Mouse (Mus musculus) T-helper 2 cell (primary cell): ENCODE data around the gene Ctse.

ENCODE experiments used
- in situ Hi-C: fragments of 300-600 bp; cut with MboI, MseI; formaldehyde crosslinking; loops from one replicate; pipeline ENCODE4 v1.15.1; 2025; ENCODE audit warnings: high pct_unique_total_duplicates

Gene Ctse

GRCm38 (mm10) chr1:131652670-131653443 lies 14.8 kb downstream of the Ctse start:
- in situ Hi-C loops = no loop called here

- in situ Hi-C loops = loop anchor here (5.0 kb wide), 1 partner anchor 33 kb away; no protein-coding TSS in a partner anchor
Observed at GRCm38 (mm10) chr1:131655601-131656000, 17.5 kb downstream of the Ctse start.

GRCm38 (mm10) chr1:131657945-131658354 lies 19.8 kb downstream of the Ctse start:
- in situ Hi-C loops = loop anchor here (5.0 kb wide), 1 partner anchor 36 kb away; no protein-coding TSS in a partner anchor

DNA sequence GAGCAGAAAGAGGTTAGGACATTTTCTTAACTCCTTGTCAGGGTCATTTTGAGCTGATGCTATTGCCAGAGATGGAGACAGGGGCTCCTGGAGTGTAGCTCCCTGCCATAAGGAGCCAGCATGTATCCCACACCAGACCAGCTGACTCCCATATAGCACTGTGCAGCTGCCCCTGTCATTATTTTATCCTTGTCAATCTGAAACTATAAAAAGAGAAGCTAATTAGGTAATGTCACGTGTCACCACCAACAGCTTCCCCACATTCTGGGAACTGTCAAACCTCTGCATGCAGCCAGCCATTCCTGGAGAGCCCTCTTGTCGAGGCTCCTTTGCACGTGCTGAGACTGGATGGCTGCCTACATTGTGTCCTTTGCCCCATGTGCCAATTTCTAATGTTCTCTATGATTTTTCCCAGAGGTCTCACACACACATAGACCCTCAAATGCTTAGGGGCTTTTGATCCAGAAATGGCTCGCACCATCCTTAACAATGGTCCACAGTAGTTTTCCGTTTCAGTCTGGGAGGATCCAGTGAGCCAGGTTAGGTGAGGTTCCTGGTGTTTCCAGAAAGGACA lies 21.5 kb downstream of the Ctse start:
- in situ Hi-C loops = loop anchor here (5.0 kb wide), 1 partner anchor 37 kb away; no protein-coding TSS in a partner anchor

GRCm38 (mm10) chr1:131660266-131660665 lies 22.2 kb downstream of the Ctse start:
- in situ Hi-C loops = no loop called here

DNA sequence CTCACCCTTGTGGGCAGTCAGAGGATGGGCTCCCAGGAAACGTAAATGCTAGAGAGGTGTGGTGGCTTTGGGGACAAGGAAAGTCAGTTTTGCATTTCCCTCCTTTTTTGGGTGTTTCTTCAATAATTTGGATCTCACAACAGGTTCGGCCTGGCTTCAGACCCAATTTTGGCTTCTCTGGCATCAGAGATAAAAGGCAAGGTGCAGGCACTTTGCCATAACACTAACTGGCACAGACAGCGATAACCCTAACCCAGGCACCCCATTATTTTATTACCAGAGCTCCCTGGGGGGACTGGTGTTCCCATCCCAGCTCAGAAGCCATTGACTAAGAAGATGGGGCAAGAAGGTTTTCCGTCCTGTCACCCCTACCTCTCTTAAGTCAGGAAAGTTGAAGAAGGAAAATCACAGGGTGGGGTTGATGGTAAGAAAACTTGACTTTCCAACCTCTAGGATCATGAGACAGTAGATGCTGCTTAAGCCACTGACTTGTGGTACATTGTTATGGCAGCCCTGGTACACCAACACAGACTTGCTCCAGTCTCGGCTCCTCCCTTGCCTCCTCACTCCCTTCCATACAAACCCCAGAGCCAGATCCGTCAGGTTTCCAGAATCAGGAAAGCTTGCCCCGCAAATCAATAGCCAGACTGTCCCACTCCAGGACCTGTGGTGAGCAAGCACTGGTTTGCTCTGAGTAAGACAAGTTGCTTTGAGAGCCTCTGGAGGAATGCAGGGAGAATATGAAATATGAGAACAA lies 22.8 kb downstream of the Ctse start:
- in situ Hi-C loops = no loop called here

GRCm38 (mm10) chr1:131661749-131662148 lies 23.6 kb downstream of the Ctse start:
- in situ Hi-C loops = no loop called here

GRCm38 (mm10) chr1:131663286-131663995 lies 25.3 kb downstream of the Ctse start:
- in situ Hi-C loops = no loop called here

DNA sequence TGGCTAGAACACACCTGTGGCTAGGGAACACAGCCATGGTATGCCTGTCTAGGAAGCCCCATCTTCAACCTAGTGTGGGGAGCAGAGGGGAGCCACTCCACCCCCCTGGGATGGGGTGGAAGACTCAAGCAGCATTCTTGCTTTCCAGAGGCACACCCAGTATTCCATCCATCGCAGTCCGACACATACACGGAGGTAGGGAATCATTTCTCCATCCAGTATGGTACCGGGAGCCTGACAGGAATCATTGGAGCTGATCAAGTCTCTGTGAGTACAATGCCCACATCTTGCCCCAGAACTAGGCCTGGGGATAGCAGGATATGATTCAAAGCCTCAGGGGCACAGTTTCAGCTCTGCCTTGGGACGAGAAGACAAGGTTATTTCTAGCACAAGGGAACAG lies 26.0 kb downstream of the Ctse start:
- in situ Hi-C loops = no loop called here

GRCm38 (mm10) chr1:131665886-131666285 lies 27.8 kb downstream of the Ctse start:
- in situ Hi-C loops = no loop called here

GRCm38 (mm10) chr1:131671113-131671512 lies 33.0 kb downstream of the Ctse start:
- in situ Hi-C loops = no loop called here

GRCm38 (mm10) chr1:131672361-131672760 lies 34.3 kb downstream of the Ctse start:
- in situ Hi-C loops = no loop called here

DNA sequence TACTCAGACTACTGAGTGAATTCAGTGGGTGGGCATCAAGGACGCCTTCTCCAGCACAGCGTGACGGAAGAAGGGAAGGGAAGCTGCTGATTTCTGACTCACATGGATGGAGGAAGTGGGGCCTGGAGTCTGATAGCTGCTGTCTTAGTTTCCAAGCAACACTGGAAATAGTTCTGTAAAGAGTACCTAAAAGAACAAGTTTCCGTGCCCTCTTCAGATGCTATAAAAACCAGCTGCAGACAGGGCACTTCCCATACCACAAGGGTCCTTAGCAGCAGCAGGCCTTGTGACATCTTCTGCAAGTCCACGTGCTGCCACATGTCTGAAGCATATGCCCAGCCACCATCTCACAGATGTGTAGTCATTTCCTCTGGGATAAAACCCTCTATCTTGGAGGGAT lies 41.5 kb downstream of the Ctse start:
- in situ Hi-C loops = no loop called here

DNA sequence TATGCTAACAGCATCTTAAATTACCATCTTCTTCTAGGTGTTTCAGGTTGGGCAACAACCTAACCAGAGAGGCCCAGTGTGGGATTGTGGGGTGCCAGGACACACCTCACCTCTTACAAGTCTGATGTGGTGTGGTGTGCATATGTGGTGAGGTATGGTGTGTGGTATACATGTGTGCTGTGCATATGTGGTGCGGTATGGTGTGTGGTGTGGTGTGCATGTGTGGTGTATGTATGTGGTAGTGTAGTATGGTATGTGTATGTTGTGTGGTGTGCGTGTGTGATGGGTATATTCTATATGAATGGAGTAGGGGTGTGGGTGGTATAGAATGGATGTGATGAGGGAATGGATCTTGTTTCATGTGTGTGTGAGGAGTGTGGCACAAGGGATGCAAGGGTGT lies 49.6 kb downstream of the Ctse start:
- in situ Hi-C loops = no loop called here

- in situ Hi-C loops = no loop called here
Observed at GRCm38 (mm10) chr1:131688475-131688874, 50.4 kb downstream of the Ctse start, which contains the start of gene Rab7b. Gene Rab7b (plus strand): TSS chr1:131688695.

GRCm38 (mm10) chr1:131689016-131689415 lies 50.9 kb downstream of the Ctse start:
- in situ Hi-C loops = no loop called here

GRCm38 (mm10) chr1:131689899-131690298 lies 51.8 kb downstream of the Ctse start:
- in situ Hi-C loops = no loop called here

DNA sequence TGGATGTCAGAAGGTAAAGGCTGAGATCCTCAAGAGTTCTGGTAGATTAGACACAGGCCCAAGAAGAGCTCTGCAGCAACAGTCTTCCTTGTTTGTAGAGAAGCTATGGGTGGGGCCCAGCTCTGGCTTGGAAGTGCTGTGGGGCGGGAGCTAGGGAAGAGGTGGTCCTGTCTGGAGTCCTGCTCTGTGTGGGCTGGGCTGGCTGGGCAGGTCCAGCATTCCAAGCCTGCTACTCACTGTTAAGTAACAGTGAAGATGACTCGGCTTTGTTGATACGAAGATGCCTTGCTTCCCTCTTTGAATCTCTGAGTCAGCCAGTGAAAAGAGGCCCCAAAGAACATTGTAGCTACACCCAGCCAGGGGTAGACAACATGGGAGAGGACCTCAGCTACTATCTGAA lies 52.3 kb downstream of the Ctse start:
- in situ Hi-C loops = no loop called here

GRCm38 (mm10) chr1:131691356-131691755 lies 53.2 kb downstream of the Ctse start:
- in situ Hi-C loops = no loop called here

DNA sequence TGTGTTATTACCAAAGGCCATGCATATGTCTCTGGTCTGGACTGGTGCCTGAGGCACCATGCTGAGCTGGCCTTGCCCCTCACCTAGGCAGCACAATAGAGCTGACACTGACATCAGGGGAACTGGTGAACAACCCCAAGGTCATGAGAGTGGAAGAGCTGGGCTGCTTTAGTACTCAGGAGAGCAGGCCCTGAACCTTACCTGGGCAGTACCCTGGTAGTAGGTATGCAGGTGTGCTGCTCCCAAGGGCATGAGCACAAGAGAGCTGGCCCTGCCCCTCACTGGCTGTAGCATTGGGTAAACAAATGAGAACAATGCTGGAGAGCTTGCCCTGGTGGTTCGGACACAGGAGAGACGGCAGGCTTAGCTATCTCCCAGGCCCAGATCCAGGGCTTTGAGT lies 57.2 kb downstream of the Ctse start:
- in situ Hi-C loops = no loop called here

GRCm38 (mm10) chr1:131696325-131696724 lies 58.2 kb downstream of the Ctse start:
- in situ Hi-C loops = no loop called here

GRCm38 (mm10) chr1:131698770-131699169 lies 60.7 kb downstream of the Ctse start:
- in situ Hi-C loops = no loop called here
